Mouse (Mus musculus) left cerebral cortex, postnatal 36 days (tissue): ENCODE data around the gene Sec23ip. TPM values are rescaled to one million over a fixed set of nuclear protein-coding genes. Genes with fewer than 3 reads are reported as not detected.

Source experiments
- DNase-seq, 2 experiments: peaks; one replicate each; pipeline ENCODE4 v3.0.0; 2021 to 2022; ENCODE audit warnings: low spot score in 2 of 2, mixed read lengths in 1 of 2
- intact Hi-C: fragments of 180-260 bp; cut with DNase I; formaldehyde crosslinking; loops from one replicate; pipeline ENCODE4 v1.15.1; 2025
- microRNA-seq: library from miRNA; unstranded; fragments of <30 nt; microRNA quantifications from one replicate; pipeline ENCODE4 v1.2.0, GENCODE M21; 2022
- total RNA-seq, 2 experiments: library from RNA; stranded (reverse); gene quantifications; 2 replicates each; pipeline ENCODE4 v1.2.3; 2021

Sec23ip gene
- total RNA-seq, 2 experiments from 2014 or later: 36.9 to 44.2 TPM

DNA sequence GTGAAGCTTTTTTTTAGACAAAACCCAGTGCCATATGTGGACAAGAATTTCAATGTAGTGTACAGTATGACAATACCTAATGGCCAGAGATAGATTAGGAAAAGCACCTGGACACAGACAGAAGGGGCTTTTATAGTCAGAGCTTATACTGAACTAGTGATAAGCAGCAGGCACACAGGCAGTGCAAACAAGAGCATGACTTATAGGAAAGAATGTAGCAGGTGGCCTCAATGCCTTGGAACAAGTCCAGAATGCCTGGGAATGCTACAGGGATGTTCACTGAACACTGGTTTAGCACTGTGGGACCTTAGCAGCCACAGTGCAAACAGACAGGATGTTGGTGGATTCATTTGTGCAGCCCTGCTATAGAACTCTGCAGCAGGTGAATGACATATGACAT, 22.0 kb downstream of the Sec23ip start:
- intact Hi-C loops: no loop called here
- no peak for DNase-seq

DNA sequence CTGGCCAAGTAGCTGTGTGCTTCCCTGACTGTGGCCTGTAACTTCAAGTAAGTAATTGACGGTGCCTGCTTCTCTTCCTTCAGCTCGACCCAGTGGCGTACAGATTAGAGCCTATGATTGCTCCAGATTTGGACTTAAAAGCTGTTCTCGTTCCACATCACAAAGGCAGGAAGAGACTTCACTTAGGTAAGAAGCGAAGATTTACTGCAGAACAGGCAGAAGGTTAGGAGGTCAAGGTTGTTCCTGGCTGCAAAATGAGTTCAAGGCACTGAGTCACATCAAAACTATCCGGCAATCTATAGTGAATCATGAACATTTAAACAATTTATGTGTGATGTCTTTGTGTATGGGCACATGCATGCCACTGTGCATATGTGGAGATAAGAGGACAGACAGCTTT, 32.5 kb downstream of the Sec23ip start:
- intact Hi-C loops: no loop called here
- DNase-seq: no peak

DNA sequence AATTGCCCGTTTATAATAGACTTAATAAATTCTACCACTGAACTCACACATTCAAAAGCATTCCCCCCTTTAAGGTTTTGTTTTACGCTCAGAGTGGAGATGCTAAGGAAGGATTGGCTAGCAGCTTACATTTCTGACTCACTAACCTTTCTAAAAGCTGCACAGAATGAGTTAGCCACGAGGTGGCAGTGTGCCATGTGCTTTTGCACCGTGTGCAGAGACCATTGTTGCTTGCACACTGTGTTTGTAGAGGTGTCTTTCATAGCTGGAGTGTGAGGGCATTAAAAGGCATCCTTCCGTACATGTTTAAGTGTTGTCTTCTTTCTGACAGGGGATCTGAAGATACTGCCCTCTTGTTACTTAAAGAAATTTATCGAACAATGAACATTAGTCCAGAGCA, 34.6 kb downstream of the Sec23ip start:
- intact Hi-C loops: no loop called here
- DNase-seq: peak; percentile 13 to 40

DNA sequence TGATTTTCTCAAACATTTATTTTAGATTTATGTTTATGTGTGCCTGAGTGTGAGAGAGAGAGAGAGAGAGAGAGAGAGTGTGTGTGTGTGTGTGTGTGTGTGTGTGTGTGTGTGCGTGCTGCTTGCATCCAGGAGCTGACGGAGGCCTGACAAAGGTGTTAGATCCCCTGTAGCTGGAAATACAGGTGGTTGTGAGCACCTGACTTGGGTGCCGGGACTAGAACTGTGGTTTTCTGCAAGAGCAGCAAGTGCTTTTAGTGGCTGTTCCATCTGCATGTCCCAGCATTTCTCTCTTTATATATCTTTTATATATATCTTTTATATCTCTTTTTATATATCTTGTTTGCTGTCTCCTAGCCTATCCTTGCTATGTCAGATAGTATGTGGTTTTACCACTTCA, 37.1 kb downstream of the Sec23ip start:
- intact Hi-C loops: loop anchor here (10.0 kb wide), 1 partner anchor 813 kb away; the partner anchor contains the start of gene Wdr11
- DNase-seq: no peak

DNA sequence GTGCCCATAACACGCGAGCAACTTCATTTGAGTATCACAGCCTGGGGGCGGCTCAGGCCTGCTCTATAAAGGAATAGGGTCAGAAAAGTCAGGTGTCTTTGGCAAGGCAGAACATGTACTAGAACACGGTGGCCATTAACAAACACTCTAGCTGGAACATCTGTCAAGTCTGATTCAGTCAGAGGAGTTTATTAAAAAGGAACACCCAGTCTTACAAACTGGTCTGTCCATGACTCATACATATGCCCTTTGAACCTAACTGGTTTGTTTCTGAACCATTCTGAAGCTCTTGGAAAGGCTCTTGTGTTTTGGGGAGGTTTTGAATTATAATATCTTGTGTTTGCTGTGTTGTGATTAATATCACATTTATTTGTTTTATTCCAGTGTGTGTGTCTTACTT, 45.3 kb downstream of the Sec23ip start:
- DNase-seq: no peak
- intact Hi-C loops: no loop called here

DNA sequence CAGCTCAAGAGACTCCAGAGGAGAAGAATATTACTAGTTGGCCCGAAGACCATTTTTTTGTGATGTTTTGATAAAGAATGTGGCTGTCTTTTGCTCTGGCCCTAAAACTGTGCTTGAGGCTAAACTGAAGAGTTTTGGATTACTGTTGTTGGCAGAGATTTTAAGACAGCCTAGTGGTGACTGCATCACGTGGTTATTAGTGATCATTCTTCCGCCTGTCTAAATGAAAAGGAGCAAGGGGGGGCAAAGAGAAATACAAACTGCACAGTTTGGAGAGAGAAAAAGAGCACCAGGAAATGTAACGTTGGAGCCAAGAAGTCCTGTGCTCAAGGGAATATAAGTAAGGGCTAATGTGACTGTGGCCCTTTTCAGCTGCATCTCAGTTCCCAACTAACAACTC, 48.7 kb downstream of the Sec23ip start:
- no peak for DNase-seq
- intact Hi-C loops: no loop called here

DNA sequence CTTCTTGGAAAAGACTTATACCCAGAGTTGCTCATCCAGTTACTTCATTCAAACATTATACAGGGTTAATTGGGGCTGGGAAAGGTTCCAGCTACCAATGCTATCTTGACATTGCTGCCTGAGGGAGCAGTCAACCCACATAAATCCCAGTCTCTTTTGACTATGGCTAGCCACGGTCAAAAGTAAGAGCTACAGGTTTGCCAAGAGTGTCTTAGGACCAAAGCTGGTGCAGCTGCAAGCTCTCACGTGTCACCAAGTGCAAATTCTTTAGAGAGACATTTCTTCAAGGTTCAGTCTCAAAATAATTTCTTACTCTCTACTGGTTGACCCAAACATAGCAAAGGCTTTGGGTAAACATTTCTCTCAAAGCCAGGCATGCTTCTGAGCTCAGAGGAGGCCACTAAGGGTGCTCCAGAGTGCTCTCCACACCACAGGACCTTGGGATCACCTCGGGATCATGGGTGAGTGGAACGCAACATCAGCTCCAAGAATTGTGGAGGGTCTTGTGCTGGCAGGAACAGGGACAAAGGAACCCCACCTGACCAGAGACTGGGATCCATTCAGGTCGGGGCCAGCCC, 80.3 kb downstream of the Sec23ip start:
- intact Hi-C loops: no loop called here
- no peak for DNase-seq

DNA sequence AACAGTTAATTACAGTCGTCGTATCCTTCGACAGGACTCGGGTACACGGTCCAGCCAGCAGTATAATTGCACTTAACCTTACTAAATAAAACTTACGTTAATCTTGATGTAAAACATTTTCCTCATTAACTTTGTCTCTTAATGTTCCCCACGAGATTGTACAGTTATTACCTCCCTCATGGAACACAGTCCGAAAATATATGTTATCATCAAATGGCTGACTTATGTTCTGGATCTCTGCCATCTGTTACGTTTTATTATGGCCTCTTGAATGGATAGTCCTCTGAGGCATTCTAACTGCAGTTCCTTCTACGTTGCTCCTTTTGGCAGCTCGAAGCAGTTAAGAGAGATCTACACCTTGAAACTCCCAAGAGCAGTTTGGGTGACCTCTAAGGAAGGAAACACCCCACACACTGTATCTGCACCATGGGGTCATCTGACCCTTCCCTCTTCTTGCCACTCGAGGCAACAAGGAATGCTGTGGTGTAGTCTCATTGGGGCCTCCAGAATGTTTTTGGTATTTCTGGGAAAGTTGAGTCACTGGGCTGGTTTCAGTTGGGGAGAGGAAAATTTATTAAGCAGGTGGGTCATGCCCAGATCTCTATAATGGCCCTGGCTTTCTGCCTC, 87.8 kb downstream of the Sec23ip start:
- DNase-seq: no peak
- intact Hi-C loops: no loop called here

DNA sequence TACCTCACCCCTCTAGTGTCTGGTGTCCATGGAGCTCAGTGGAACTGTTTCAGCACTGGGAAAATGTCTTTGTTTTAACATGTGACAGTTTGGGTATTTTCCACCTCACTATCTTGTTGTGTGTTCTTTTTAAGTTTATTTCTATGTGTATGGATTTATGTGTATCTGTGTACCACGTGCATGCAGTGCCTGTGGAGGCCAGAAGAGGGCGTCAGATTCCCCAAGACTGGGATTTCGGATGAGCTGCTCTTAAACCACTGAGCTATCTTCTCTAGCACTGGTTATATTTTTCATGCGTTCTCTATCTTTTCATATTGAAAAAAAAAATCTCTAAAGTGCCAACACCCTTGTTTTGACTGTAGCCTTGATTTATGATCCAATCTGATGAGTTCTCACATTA, 88.5 kb downstream of the Sec23ip start:
- intact Hi-C loops: no loop called here
- DNase-seq: no peak

Small RNA genes lying within 50 kb of the gene (microRNA-seq; reads per million reads assigned to microRNA genes)
- not detected for gene Gm25778

Other genes with a start within 250 kb of the Sec23ip start
- 1 to 10 TPM; 6.0 to 7.7 TPM for gene Bag3, start 221.3 kb upstream of the Sec23ip start, total RNA-seq
- 10 to 100 TPM; 88.9 to 94.6 TPM for gene Inpp5f, start 133.6 kb upstream of the Sec23ip start, total RNA-seq
- 10 to 100 TPM; 19.9 to 27.6 TPM for gene Mcmbp, start 4.4 kb upstream of the Sec23ip start, total RNA-seq